Mouse (Mus musculus) lung, adult 2 months (tissue): ENCODE measurements at regions not wholly inside any gene's neighbourhood (a gene's known extent, or its start where the extent isn't known, plus 50 kb on each side); places are given as distances from the start of the nearest gene placed in this dataset.

ENCODE experiments used
- CTCF ChIP-seq: fragments of 200-500 bp; IDR thresholded peaks from 2 replicates; pipeline ENCODE4 v1.5.1; 2011; ENCODE audit warnings: mild to moderate bottlenecking, low read length, control low read depth; ENCODE audit not compliant: insufficient read depth
- POLR2A ChIP-seq: fragments of 200-500 bp; IDR thresholded peaks from 2 replicates; pipeline ENCODE4 v1.6.1; 2011; ENCODE audit warnings: low read depth, mild to moderate bottlenecking, control low read depth, low read length, borderline replicate concordance; ENCODE audit errors: extremely low read depth

DNA sequence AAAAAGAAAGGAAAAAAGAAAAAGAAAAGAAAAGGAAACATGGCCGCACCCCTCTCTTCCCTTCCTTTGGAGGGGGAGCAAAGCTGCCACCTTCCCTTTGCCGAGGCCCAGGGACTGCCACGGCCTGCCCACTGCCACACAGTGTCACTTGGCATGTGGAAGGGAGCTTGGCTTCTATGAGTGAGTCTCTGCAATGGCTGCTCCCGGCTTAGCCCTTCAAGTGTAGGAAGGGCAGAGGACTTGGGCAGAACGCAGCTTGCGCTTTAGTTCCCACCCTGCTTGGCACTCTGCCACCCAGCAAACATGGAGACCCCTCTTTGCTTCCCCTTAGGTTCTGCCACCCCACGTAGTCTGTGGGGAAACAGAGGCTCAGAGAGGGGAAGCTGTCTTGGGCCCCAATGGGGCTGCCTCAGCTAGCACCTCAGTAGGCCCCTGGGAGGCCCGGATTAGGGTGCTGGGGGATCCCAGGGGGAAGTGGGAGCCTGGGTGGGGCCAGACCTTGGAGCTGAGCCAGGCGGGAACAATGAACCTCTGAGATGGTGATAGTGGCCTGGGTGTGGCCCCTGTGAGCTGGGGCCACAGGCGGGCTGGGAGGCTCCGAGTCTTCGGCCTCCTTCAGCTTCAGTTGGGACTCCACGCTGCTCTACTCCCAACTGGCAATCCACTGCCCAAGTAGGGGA is 57.7 kb upstream of the Tmem189 start:
- TF ChIP-seq POLR2A (no peak), CTCF (no peak)
